In genomic region chr14:61688666-61689065, GRCm38 (mm10) we compare ENCODE assay signal across 8 mouse cellular contexts.
DNase-seq lines count a peak whose midpoint lies in the region; ATAC-seq and TF ChIP-seq lines count a peak whose summit lies in the region.

No protein-coding gene starts in this region.

- 1% methylated on average over 9 of the region's 9 CpGs for WGBS in midbrain, embryonic 10.5 days
- WGBS in midbrain, postnatal 0 days: 2% methylated on average over 9 of the region's 9 CpGs
- 3% methylated on average over 9 of the region's 9 CpGs for WGBS in kidney, postnatal 0 days
- 2% methylated on average over 9 of the region's 9 CpGs for WGBS in neural tube, embryonic 13.5 days

- H3K4me2 ChIP-seq in midbrain, postnatal 0 days (ENCODE audit: low read depth, low read length, poor library complexity, severe bottlenecking): no peak overlapping the region
- peak overlapping the region; percentile 51 for H3K4me2 ChIP-seq in kidney, postnatal 0 days (ENCODE audit: low read length)
- H3K4me2 ChIP-seq in neural tube, embryonic 13.5 days: no peak overlapping the region

- peaks cover 54% of the 10 kb centered on the region for H3K4me1 ChIP-seq in midbrain, embryonic 10.5 days
- H3K4me1 ChIP-seq in midbrain, postnatal 0 days (ENCODE audit: insufficient read depth, low read length): 0 out of 2 replicates have a peak, but pooled peaks cover 3% of the 10 kb centered on the region
- peaks cover 29% of the 10 kb centered on the region for H3K4me1 ChIP-seq in kidney, postnatal 0 days (replicated peaks; ENCODE audit: insufficient read depth, low read length)
- H3K4me1 ChIP-seq in neural tube, embryonic 13.5 days (replicated peaks): peaks cover 40% of the 10 kb centered on the region

- DNase-seq in adrenal gland, adult 2 months: peak; percentile 17
- no peak for DNase-seq in adrenal gland, postnatal 10 days
- DNase-seq in midbrain, embryonic 10.5 days (ENCODE audit: low spot score): peak; percentile 36
- DNase-seq in midbrain, postnatal 0 days (ENCODE audit: low spot score): no peak
- peak; percentile 24 for DNase-seq in kidney, postnatal 0 days (ENCODE audit: low spot score)
- DNase-seq in right cerebral cortex, postnatal 10 days (ENCODE audit: low spot score in 2 of 2): no peak
- no peak for DNase-seq in urinary bladder, postnatal 4 days (ENCODE audit: low spot score in 2 of 2)

- no peaks in the 10 kb centered on the region for H3K36me3 ChIP-seq in midbrain, embryonic 10.5 days
- H3K36me3 ChIP-seq in midbrain, postnatal 0 days (ENCODE audit: insufficient read depth, low read length): no peaks in the 10 kb centered on the region
- H3K36me3 ChIP-seq in kidney, postnatal 0 days (ENCODE audit: insufficient read depth, low read length): no peaks in the 10 kb centered on the region
- no peaks in the 10 kb centered on the region for H3K36me3 ChIP-seq in neural tube, embryonic 13.5 days

- H3K27me3 ChIP-seq in midbrain, embryonic 10.5 days (ENCODE audit: low read depth, poor library complexity, severe bottlenecking): peaks cover 92% of the 10 kb centered on the region
- H3K27me3 ChIP-seq in midbrain, postnatal 0 days (ENCODE audit: insufficient read depth, low read length): peaks cover 37% of the 10 kb centered on the region
- H3K27me3 ChIP-seq in kidney, postnatal 0 days (ENCODE audit: insufficient read depth, low read length): peaks cover 25% of the 10 kb centered on the region
- peaks cover 89% of the 10 kb centered on the region for H3K27me3 ChIP-seq in neural tube, embryonic 13.5 days

- no peak overlapping the region for H3K27ac ChIP-seq in midbrain, embryonic 10.5 days (replicated peaks)
- H3K27ac ChIP-seq in midbrain, postnatal 0 days (ENCODE audit: low read depth, low read length): no peak overlapping the region
- no peak overlapping the region for H3K27ac ChIP-seq in kidney, postnatal 0 days
- H3K27ac ChIP-seq in neural tube, embryonic 13.5 days (replicated peaks): no peak overlapping the region

- TF ChIP-seq CTCF in midbrain, postnatal 0 days (IDR thresholded peaks at IDR 0.05): no peak
- no peak for TF ChIP-seq CTCF in kidney, postnatal 0 days (IDR thresholded peaks at IDR 0.05; ENCODE audit: low read depth)

- H3K9ac ChIP-seq in midbrain, postnatal 0 days (replicated peaks; ENCODE audit: low read length, poor library complexity, severe bottlenecking): no peak overlapping the region
- no peak overlapping the region for H3K9ac ChIP-seq in kidney, postnatal 0 days (ENCODE audit: low read depth, low read length)
- H3K9ac ChIP-seq in neural tube, embryonic 13.5 days: no peak overlapping the region

- peak overlapping the region; percentile 45 for H3K4me3 ChIP-seq in midbrain, embryonic 10.5 days
- H3K4me3 ChIP-seq in midbrain, postnatal 0 days (ENCODE audit: low read depth, low read length): no peak overlapping the region
- peak overlapping the region; percentile 24 for H3K4me3 ChIP-seq in kidney, postnatal 0 days (replicated peaks; ENCODE audit: low read depth, low read length)
- H3K4me3 ChIP-seq in neural tube, embryonic 13.5 days: peak overlapping the region; percentile 20; the same call in 1 of the 2 replicates

- H3K9me3 ChIP-seq in midbrain, embryonic 10.5 days (replicated peaks): no peaks in the 10 kb centered on the region
- H3K9me3 ChIP-seq in midbrain, postnatal 0 days (ENCODE audit: low read length): no peaks in the 10 kb centered on the region
- no peaks in the 10 kb centered on the region for H3K9me3 ChIP-seq in kidney, postnatal 0 days (replicated peaks; ENCODE audit: low read length)
- H3K9me3 ChIP-seq in neural tube, embryonic 13.5 days: no peaks in the 10 kb centered on the region

- no peak for ATAC-seq in midbrain, postnatal 0 days (ENCODE audit: low FRiP score)
- no peak for ATAC-seq in kidney, postnatal 0 days (replicated peaks; ENCODE audit: low FRiP score, low read depth)
- no peak for ATAC-seq in neural tube, embryonic 13.5 days (ENCODE audit: low read depth)

Comparison
In these comparisons a context has a peak if more than half of its experiments do, and no peak if none do; other contexts are left out.
1. DNase-seq: peak in adrenal gland, adult 2 months (single experiment), midbrain, embryonic 10.5 days (single experiment) and kidney, postnatal 0 days (single experiment); none in adrenal gland, postnatal 10 days (single experiment), midbrain, postnatal 0 days (single experiment), right cerebral cortex, postnatal 10 days (0 of 2) and urinary bladder, postnatal 4 days (0 of 2).